Mouse (Mus musculus): Measurements from ENCODE around the gene Bscl2. TPM values are rescaled to one million over a fixed set of nuclear protein-coding genes. Genes with fewer than 3 reads are reported as not detected.
A peak's percentile ranks its signal among the peaks of the same experiment; 100 is the strongest.

Bscl2 gene
- polyA plus RNA-seq, 2 experiments = 19.7 to 23.6 TPM

- H3K9ac ChIP-seq (replicated peaks) = peak within 1 kb of the TSS; percentile 91
- H3K9me3 ChIP-seq (ENCODE audit: control insufficient read depth, low read length) = no peaks in the 10 kb centered on the region
- DNase-seq (ENCODE audit: low read depth in 3 of 3, low spot score in 3 of 3) = peak; percentile 94 to 96 (median 96)
- H3K4me2 ChIP-seq (ENCODE audit: low read depth) = peak within 1 kb of the TSS; percentile 76
- peak within 1 kb of the TSS; percentile 75 to 85 for H3K4me3 ChIP-seq (ENCODE audit: insufficient read depth in 1 of 2, low read depth in 2 of 2, low read length in 2 of 2)
- peak within 1 kb of the TSS; percentile 49 for H3K27ac ChIP-seq
- TF ChIP-seq CTCF (IDR thresholded peaks at IDR 0.05; ENCODE audit: low read depth) = peak; percentile 43
- TF ChIP-seq EP300 (IDR thresholded peaks at IDR 0.05; ENCODE audit: low read depth) = no peak; the same call in 1 of the 2 replicates
- no peaks in the 10 kb centered on the region for H3K27me3 ChIP-seq (ENCODE audit: control insufficient read depth, insufficient read depth, low read length)
- peaks cover 8 to 23% of the 10 kb centered on the region in 2 experiments for H3K4me1 ChIP-seq (replicated peaks; ENCODE audit: control insufficient read depth in 2 of 2, insufficient read depth in 2 of 2, low read length in 1 of 2)
- WGBS (ENCODE audit: insufficient replicate concordance) = under 1% methylated on average over 53 of the region's 53 CpGs
- ATAC-seq (ENCODE audit: insufficient read depth) = peak; percentile 98
- peaks cover 21% of the 10 kb centered on the region for H3K36me3 ChIP-seq (replicated peaks; ENCODE audit: control insufficient read depth, insufficient read depth, low read depth)
Observed at GRCm38 (mm10) chr19:8897865-8898495, 60.7 kb downstream of the Bscl2 start, which contains the start of gene Ganab. TSS of gene Ganab (plus strand) at chr19:8898071.

Small RNAs within 50 kb of the gene (microRNA-seq; reads per million reads assigned to microRNA genes)
- gene Mir5136 = not detected

Other genes starting within 250 kb of the Bscl2 start
Only the 30 nearest of the 33 such genes appear.
- gene Slc3a2, start 114.1 kb upstream of the Bscl2 start, polyA plus RNA-seq (2012; rRNA removed) = 78.4 and 82.2 TPM in 2 replicates
- 88.5 and 89.1 TPM in 2 replicates for gene Slc3a2, start 114.1 kb upstream of the Bscl2 start, polyA plus RNA-seq (2014; fragmentation: Nextera tagmentation; extraction: Ambion mirVana)
- gene Wdr74, start 101.6 kb upstream of the Bscl2 start, polyA plus RNA-seq (2012; rRNA removed) = 27.7 and 34.1 TPM in 2 replicates
- gene Wdr74, start 101.6 kb upstream of the Bscl2 start, polyA plus RNA-seq (2014; fragmentation: Nextera tagmentation; extraction: Ambion mirVana) = 51.6 and 57.6 TPM in 2 replicates
- gene 1700092M07Rik, start 96.7 kb upstream of the Bscl2 start, polyA plus RNA-seq (2012; rRNA removed) = 0.65 and 0.78 TPM in 2 replicates
- gene 1700092M07Rik, start 96.7 kb upstream of the Bscl2 start, polyA plus RNA-seq (2014; fragmentation: Nextera tagmentation; extraction: Ambion mirVana) = 0.34 and 0.63 TPM in 2 replicates
- 29.9 and 32.0 TPM in 2 replicates for gene Stx5a, start 96.1 kb upstream of the Bscl2 start, polyA plus RNA-seq (2012; rRNA removed)
- gene Stx5a, start 96.1 kb upstream of the Bscl2 start, polyA plus RNA-seq (2014; fragmentation: Nextera tagmentation; extraction: Ambion mirVana) = 36.7 and 36.9 TPM in 2 replicates
- 66.2 and 90.9 TPM in 2 replicates for gene Nxf1, start 80.4 kb upstream of the Bscl2 start, polyA plus RNA-seq (2012; rRNA removed)
- gene Nxf1, start 80.4 kb upstream of the Bscl2 start, polyA plus RNA-seq (2014; fragmentation: Nextera tagmentation; extraction: Ambion mirVana) = 77.4 and 84.9 TPM in 2 replicates
- gene Tmem223, start 66.5 kb upstream of the Bscl2 start, polyA plus RNA-seq (2012; rRNA removed) = 38.9 and 53.7 TPM in 2 replicates
- 61.8 and 69.6 TPM in 2 replicates for gene Tmem223, start 66.5 kb upstream of the Bscl2 start, polyA plus RNA-seq (2014; fragmentation: Nextera tagmentation; extraction: Ambion mirVana)
- 63.0 and 70.8 TPM in 2 replicates for gene Tmem179b, start 63.0 kb upstream of the Bscl2 start, polyA plus RNA-seq (2012; rRNA removed)
- 108 and 117 TPM in 2 replicates for gene Tmem179b, start 63.0 kb upstream of the Bscl2 start, polyA plus RNA-seq (2014; fragmentation: Nextera tagmentation; extraction: Ambion mirVana)
- gene Taf6l, start 51.0 kb upstream of the Bscl2 start, polyA plus RNA-seq (2012; rRNA removed) = 8.3 and 10.0 TPM in 2 replicates
- gene Taf6l, start 51.0 kb upstream of the Bscl2 start, polyA plus RNA-seq (2014; fragmentation: Nextera tagmentation; extraction: Ambion mirVana) = 7.9 and 8.1 TPM in 2 replicates
- 46.6 and 55.1 TPM in 2 replicates for gene Polr2g, start 38.9 kb upstream of the Bscl2 start, polyA plus RNA-seq (2012; rRNA removed)
- 72.8 and 79.7 TPM in 2 replicates for gene Polr2g, start 38.9 kb upstream of the Bscl2 start, polyA plus RNA-seq (2014; fragmentation: Nextera tagmentation; extraction: Ambion mirVana)
- 0.90 and 0.98 TPM in 2 replicates for gene Zbtb3, start 34.9 kb upstream of the Bscl2 start, polyA plus RNA-seq (2012; rRNA removed)
- 1.2 and 1.5 TPM in 2 replicates for gene Zbtb3, start 34.9 kb upstream of the Bscl2 start, polyA plus RNA-seq (2014; fragmentation: Nextera tagmentation; extraction: Ambion mirVana)
- gene Ttc9c, start 18.1 kb upstream of the Bscl2 start, polyA plus RNA-seq (2012; rRNA removed) = 11.4 and 16.9 TPM in 2 replicates
- 17.1 and 18.0 TPM in 2 replicates for gene Ttc9c, start 18.1 kb upstream of the Bscl2 start, polyA plus RNA-seq (2014; fragmentation: Nextera tagmentation; extraction: Ambion mirVana)
- 20.5 and 39.5 TPM in 2 replicates for gene Hnrnpul2, start 17.5 kb upstream of the Bscl2 start, polyA plus RNA-seq (2012; rRNA removed)
- 2.8 TPM in 2 replicates for gene Hnrnpul2, start 17.5 kb upstream of the Bscl2 start, polyA plus RNA-seq (2014; fragmentation: Nextera tagmentation; extraction: Ambion mirVana)
- gene AC129217.1, start 7.7 kb upstream of the Bscl2 start, polyA plus RNA-seq (2012; rRNA removed) = 1.3 TPM in 1 of 2 replicates, not detected in the other
- gene AC129217.1, start 7.7 kb upstream of the Bscl2 start, polyA plus RNA-seq (2014; fragmentation: Nextera tagmentation; extraction: Ambion mirVana) = not detected in 2 replicates
- 0.04 and 0.22 TPM in 2 replicates for gene Gng3, start 1.7 kb downstream of the Bscl2 start, polyA plus RNA-seq (2012; rRNA removed)
- gene Gng3, start 1.7 kb downstream of the Bscl2 start, polyA plus RNA-seq (2014; fragmentation: Nextera tagmentation; extraction: Ambion mirVana) = 0.14 TPM in 2 replicates
- gene Lrrn4cl, start 13.3 kb downstream of the Bscl2 start, polyA plus RNA-seq (2012; rRNA removed) = 0.10 and 0.12 TPM in 2 replicates
- gene Lrrn4cl, start 13.3 kb downstream of the Bscl2 start, polyA plus RNA-seq (2014; fragmentation: Nextera tagmentation; extraction: Ambion mirVana) = not detected in 2 replicates
- 32.0 and 61.2 TPM in 2 replicates for gene Ubxn1, start 34.0 kb downstream of the Bscl2 start, polyA plus RNA-seq (2012; rRNA removed)
- gene Ubxn1, start 34.0 kb downstream of the Bscl2 start, polyA plus RNA-seq (2014; fragmentation: Nextera tagmentation; extraction: Ambion mirVana) = 87.3 and 92.4 TPM in 2 replicates
- gene Uqcc3, start 43.5 kb downstream of the Bscl2 start, polyA plus RNA-seq (2012; rRNA removed) = 18.5 and 22.2 TPM in 2 replicates
- gene Uqcc3, start 43.5 kb downstream of the Bscl2 start, polyA plus RNA-seq (2014; fragmentation: Nextera tagmentation; extraction: Ambion mirVana) = 28.3 and 35.3 TPM in 2 replicates
- 3.1 and 3.7 TPM in 2 replicates for gene Lbhd1, start 46.3 kb downstream of the Bscl2 start, polyA plus RNA-seq (2012; rRNA removed)
- gene Lbhd1, start 46.3 kb downstream of the Bscl2 start, polyA plus RNA-seq (2014; fragmentation: Nextera tagmentation; extraction: Ambion mirVana) = 43.7 and 47.7 TPM in 2 replicates
- not detected in 2 replicates for gene Gm49403, start 46.5 kb downstream of the Bscl2 start, polyA plus RNA-seq (2012; rRNA removed)
- not detected in 2 replicates for gene Gm49403, start 46.5 kb downstream of the Bscl2 start, polyA plus RNA-seq (2014; fragmentation: Nextera tagmentation; extraction: Ambion mirVana)
- 36.7 and 52.7 TPM in 2 replicates for gene 1810009A15Rik, start 51.4 kb downstream of the Bscl2 start, polyA plus RNA-seq (2012; rRNA removed)
- 65.0 and 70.8 TPM in 2 replicates for gene 1810009A15Rik, start 51.4 kb downstream of the Bscl2 start, polyA plus RNA-seq (2014; fragmentation: Nextera tagmentation; extraction: Ambion mirVana)
- gene Gm49416, start 51.5 kb downstream of the Bscl2 start, polyA plus RNA-seq (2012; rRNA removed) = 0.13 TPM in 1 of 2 replicates, not detected in the other
- gene Gm49416, start 51.5 kb downstream of the Bscl2 start, polyA plus RNA-seq (2014; fragmentation: Nextera tagmentation; extraction: Ambion mirVana) = not detected in 2 replicates
- gene Ints5, start 55.5 kb downstream of the Bscl2 start, polyA plus RNA-seq (2012; rRNA removed) = 12.2 and 14.4 TPM in 2 replicates
- gene Ints5, start 55.5 kb downstream of the Bscl2 start, polyA plus RNA-seq (2014; fragmentation: Nextera tagmentation; extraction: Ambion mirVana) = 14.7 and 16.3 TPM in 2 replicates
- 48.7 and 52.2 TPM in 2 replicates for gene Ganab, start 60.6 kb downstream of the Bscl2 start, polyA plus RNA-seq (2012; rRNA removed)
- gene Ganab, start 60.6 kb downstream of the Bscl2 start, polyA plus RNA-seq (2014; fragmentation: Nextera tagmentation; extraction: Ambion mirVana) = 33.7 and 37.0 TPM in 2 replicates
- gene B3gat3, start 82.9 kb downstream of the Bscl2 start, polyA plus RNA-seq (2012; rRNA removed) = 23.1 and 26.6 TPM in 2 replicates
- gene B3gat3, start 82.9 kb downstream of the Bscl2 start, polyA plus RNA-seq (2014; fragmentation: Nextera tagmentation; extraction: Ambion mirVana) = 15.4 and 15.8 TPM in 2 replicates
- 2.6 and 2.8 TPM in 2 replicates for gene Rom1, start 91.9 kb downstream of the Bscl2 start, polyA plus RNA-seq (2012; rRNA removed)
- 1.4 and 1.8 TPM in 2 replicates for gene Rom1, start 91.9 kb downstream of the Bscl2 start, polyA plus RNA-seq (2014; fragmentation: Nextera tagmentation; extraction: Ambion mirVana)
- gene Eml3, start 92.1 kb downstream of the Bscl2 start, polyA plus RNA-seq (2012; rRNA removed) = 10.9 and 11.0 TPM in 2 replicates
- 5.6 and 7.8 TPM in 2 replicates for gene Eml3, start 92.1 kb downstream of the Bscl2 start, polyA plus RNA-seq (2014; fragmentation: Nextera tagmentation; extraction: Ambion mirVana)
- 18.9 and 23.0 TPM in 2 replicates for gene Mta2, start 104.4 kb downstream of the Bscl2 start, polyA plus RNA-seq (2012; rRNA removed)
- gene Mta2, start 104.4 kb downstream of the Bscl2 start, polyA plus RNA-seq (2014; fragmentation: Nextera tagmentation; extraction: Ambion mirVana) = 18.5 and 22.8 TPM in 2 replicates
- gene Tut1, start 116.4 kb downstream of the Bscl2 start, polyA plus RNA-seq (2012; rRNA removed) = 9.3 and 9.5 TPM in 2 replicates
- gene Tut1, start 116.4 kb downstream of the Bscl2 start, polyA plus RNA-seq (2014; fragmentation: Nextera tagmentation; extraction: Ambion mirVana) = 10.0 and 11.5 TPM in 2 replicates
- gene Eef1g, start 129.6 kb downstream of the Bscl2 start, polyA plus RNA-seq (2012; rRNA removed) = 120 and 178 TPM in 2 replicates
- 183 and 201 TPM in 2 replicates for gene Eef1g, start 129.6 kb downstream of the Bscl2 start, polyA plus RNA-seq (2014; fragmentation: Nextera tagmentation; extraction: Ambion mirVana)
- 0.35 and 0.83 TPM in 2 replicates for gene Ahnak, start 151.8 kb downstream of the Bscl2 start, polyA plus RNA-seq (2012; rRNA removed)
- 1.5 and 1.7 TPM in 2 replicates for gene Ahnak, start 151.8 kb downstream of the Bscl2 start, polyA plus RNA-seq (2014; fragmentation: Nextera tagmentation; extraction: Ambion mirVana)

Measured in liver, embryonic 14.5 days (tissue).